In genomic region chr16:48344193-48344592, GRCm38 (mm10) we compare ENCODE assay signal across 24 mouse cellular contexts. TPM values are rescaled to one million over a fixed set of nuclear protein-coding genes. Genes with fewer than 3 reads are reported as not detected.
"Had no signal": no experiment of that assay in that cellular context is flagged by ENCODE, and none has a peak within 500 bp of the region (broad histone marks: within the 10 kb centered on the region; RNA-seq: fewer than 3 reads in every experiment).

No protein-coding gene starts in this region.

- H3K36me3 ChIP-seq: neural tube, embryonic 12.5 days; neural tube, embryonic 13.5 days; stomach, embryonic 15.5 days had no signal

- H3K9ac ChIP-seq: neural tube, embryonic 12.5 days; neural tube, embryonic 13.5 days; stomach, embryonic 15.5 days had no signal

- H3K4me1 ChIP-seq: neural tube, embryonic 12.5 days; neural tube, embryonic 13.5 days; stomach, embryonic 15.5 days had no signal

- H3K27me3 ChIP-seq: neural tube, embryonic 12.5 days; neural tube, embryonic 13.5 days; stomach, embryonic 15.5 days had no signal

- H3K4me2 ChIP-seq: neural tube, embryonic 12.5 days; neural tube, embryonic 13.5 days; stomach, embryonic 15.5 days had no signal

- H3K9me3 ChIP-seq: neural tube, embryonic 12.5 days; stomach, embryonic 15.5 days had no signal

- H3K27ac ChIP-seq: neural tube, embryonic 12.5 days; neural tube, embryonic 13.5 days; stomach, embryonic 15.5 days; stomach, postnatal 0 days had no signal

- H3K4me3 ChIP-seq: neural tube, embryonic 12.5 days; neural tube, embryonic 13.5 days; stomach, embryonic 15.5 days had no signal

- DNase-seq: retina, postnatal 1 day; right cerebral cortex, adult 18-20 months; right cerebral cortex, postnatal 14 days; right cerebral cortex, postnatal 25 days; right cerebral cortex, postnatal 4 days; spleen, adult 18-20 months; thymus, adult 18-20 months; thymus, adult 2 months; thymus, postnatal 14 days; thymus, postnatal 25 days; thymus, postnatal 36 days; thymus, postnatal 4 days had no signal

RNA-seq across cellular contexts. Expression of gene Dppa2, which starts 40.5 kb away (rescaled TPM):
- total RNA-seq: neutrophil, adult 5-6 weeks had no signal
- polyA plus RNA-seq: neural tube, embryonic 11.5 days; neural tube, embryonic 12.5 days; neural tube, embryonic 13.5 days; small intestine, adult 2 months; stomach, embryonic 14.5 days; stomach, embryonic 15.5 days; stomach, embryonic 16.5 days; stomach, postnatal 0 days; testis, adult 2 months; thymus, adult 2 months; thymus, postnatal 0 days; urinary bladder, adult 2 months had no signal
